In genomic region chr9:22394725-22395124, GRCm38 (mm10) we compare ENCODE assay signal across 30 mouse cellular contexts. TPM values are rescaled to one million over a fixed set of nuclear protein-coding genes. Genes with fewer than 3 reads are reported as not detected.
DNase-seq lines count a peak whose midpoint lies in the region; ATAC-seq and TF ChIP-seq lines count a peak whose summit lies in the region.
"Had no signal": no experiment of that assay in that cellular context is flagged by ENCODE, and none has a peak within 500 bp of the region (broad histone marks: within the 10 kb centered on the region; RNA-seq: fewer than 3 reads in every experiment).

No protein-coding gene starts in this region.

- no peaks in the 10 kb centered on the region for H3K27me3 ChIP-seq in forebrain, embryonic 13.5 days
- H3K27me3 ChIP-seq: embryonic facial prominence, embryonic 15.5 days; hindbrain, embryonic 13.5 days; Patski had no signal

- no peak overlapping the region for H3K9ac ChIP-seq in forebrain, embryonic 13.5 days
- H3K9ac ChIP-seq: embryonic facial prominence, embryonic 15.5 days; hindbrain, embryonic 13.5 days had no signal

- no peaks in the 10 kb centered on the region for H3K9me3 ChIP-seq in forebrain, embryonic 13.5 days (replicated peaks)
- H3K9me3 ChIP-seq: embryonic facial prominence, embryonic 15.5 days; heart, embryonic 10.5 days; hindbrain, embryonic 13.5 days had no signal

- H3K79me2 ChIP-seq in macrophage (ENCODE audit: inconsistent target), result no peaks in the 10 kb centered on the region

- no peak overlapping the region for H3K4me3 ChIP-seq in bone marrow macrophage, adult 2 months (ENCODE audit: insufficient read depth, low read length)
- H3K4me3 ChIP-seq in macrophage (ENCODE audit: inconsistent target), result no peak overlapping the region
- no peak overlapping the region for H3K4me3 ChIP-seq in forebrain, embryonic 13.5 days
- H3K4me3 ChIP-seq: embryonic facial prominence, embryonic 15.5 days; erythroblast, embryonic 14.5 days; heart, embryonic 10.5 days; hindbrain, embryonic 13.5 days had no signal

- ATAC-seq in neutrophil, adult 5-6 weeks (ENCODE audit: extremely low read depth, insufficient number of reproducible peaks, low FRiP score, poor library complexity, severe bottlenecking), result peak; percentile 53
- no peak for ATAC-seq in forebrain, embryonic 13.5 days
- ATAC-seq: activated CD4-positive, CD25-positive, alpha-beta regulatory T cell, adult 4 months; forebrain, embryonic 16.5 days; hindbrain, postnatal 0 days; Patski had no signal

- peaks cover 24% of the 10 kb centered on the region for H3K4me1 ChIP-seq in bone marrow macrophage, adult 2 months (ENCODE audit: control insufficient read depth, insufficient read depth, low read length)
- 0 out of 2 replicates have a peak, but pooled peaks cover 1% of the 10 kb centered on the region for H3K4me1 ChIP-seq in forebrain, embryonic 13.5 days
- H3K4me1 ChIP-seq: embryonic facial prominence, embryonic 15.5 days had no signal

- TF ChIP-seq CTCF in bone marrow macrophage, adult 2 months (IDR thresholded peaks at IDR 0.05; ENCODE audit: low read depth, low read length), result no peak

- WGBS in macrophage (ENCODE audit: missing documents), result 45% methylated on average over 2 of the region's 2 CpGs
- WGBS in forebrain, embryonic 13.5 days, result 89% methylated on average over 2 of the region's 2 CpGs

- no peaks in the 10 kb centered on the region for H3K36me3 ChIP-seq in macrophage (ENCODE audit: inconsistent target)
- H3K36me3 ChIP-seq in forebrain, embryonic 13.5 days (ENCODE audit: poor library complexity, severe bottlenecking), result no peaks in the 10 kb centered on the region
- H3K36me3 ChIP-seq: embryonic facial prominence, embryonic 15.5 days; heart, embryonic 10.5 days; hindbrain, embryonic 13.5 days had no signal

- TF ChIP-seq POLR2A in bone marrow macrophage, adult 2 months (IDR thresholded peaks at IDR 0.05; ENCODE audit: borderline replicate concordance, low read depth, low read length), result no peak

- DNase-seq in kidney, postnatal 14 days, result no peak
- no peak for DNase-seq in right cerebral cortex, postnatal 25 days
- DNase-seq: adrenal gland, postnatal 14 days; cerebellum, adult 18-20 months; cerebellum, postnatal 10 days; embryo, embryonic 11 days; gastrocnemius, postnatal 25 days; heart, adult 11 months; heart, postnatal 10 days; heart, postnatal 4 days had no signal

- peak overlapping the region; percentile 64 for H3K27ac ChIP-seq in bone marrow macrophage, adult 2 months (ENCODE audit: insufficient read depth, low read depth, low read length)
- peak overlapping the region; percentile 37; the same call in 1 of the 2 replicates for H3K27ac ChIP-seq in macrophage
- H3K27ac ChIP-seq in forebrain, embryonic 13.5 days, result no peak overlapping the region
- H3K27ac ChIP-seq: embryonic facial prominence, embryonic 15.5 days; heart, embryonic 10.5 days; hindbrain, embryonic 13.5 days; hindbrain, postnatal 0 days had no signal

- no peak overlapping the region for H3K4me2 ChIP-seq in forebrain, embryonic 13.5 days
- H3K4me2 ChIP-seq: embryonic facial prominence, embryonic 15.5 days; hindbrain, embryonic 13.5 days had no signal

RNA-seq across cellular contexts. Expression of gene Anln, which starts 5.7 kb away (rescaled TPM):
- 34.5 and 34.8 TPM in 2 replicates for polyA plus RNA-seq in bone marrow macrophage, adult 2 months (2012; ENCODE audit: insufficient read depth, insufficient read length, missing spikeins)
- 10 to 100 TPM in 5 of 26 experiments, 1 to 10 TPM in 20, under 1 TPM in 1; 0.43 to 26.8 (median 5.1) TPM for total RNA-seq in macrophage (2018; cell fraction: chromatin; rRNA removed)
- 1 to 10 TPM in 22 of 26 experiments, under 1 TPM in 4; 0.56 to 7.0 (median 2.0) TPM for total RNA-seq in macrophage (2018; cell fraction: cytosol; rRNA removed)
- total RNA-seq in macrophage (2018; cell fraction: nucleus; rRNA removed), result 10 to 100 TPM in 1 of 26 experiments, 1 to 10 TPM in 22, under 1 TPM in 3; 0.83 to 21.4 (median 2.7) TPM
- polyA plus RNA-seq in macrophage (2018), result 0.66 to 6.4 TPM (median 4.6 TPM) in 3 replicates
- 2.2 and 5.0 TPM in 2 replicates for total RNA-seq in neutrophil, adult 5-6 weeks (2017)
- polyA plus RNA-seq in forebrain, embryonic 13.5 days (2015; fragmentation: Nextera tagmentation; extraction: Ambion mirVana), result 22.7 and 23.1 TPM in 2 replicates

RNA-seq across cellular contexts. Expression of gene 9530077C05Rik, which starts 16.6 kb away (rescaled TPM):
- polyA plus RNA-seq in bone marrow macrophage, adult 2 months (2012; ENCODE audit: insufficient read depth, insufficient read length, missing spikeins), result 0.13 TPM in 1 of 2 replicates, not detected in the other
- under 1 TPM in 2 of 26 experiments, not detected in 24; 0.16 to 0.45 TPM for total RNA-seq in macrophage (2018; cell fraction: chromatin; rRNA removed)
- not detected for total RNA-seq in macrophage (2018; cell fraction: cytosol; rRNA removed)
- total RNA-seq in macrophage (2018; cell fraction: nucleus; rRNA removed), result under 1 TPM in 2 of 26 experiments, not detected in 24; 0.20 to 0.30 TPM
- polyA plus RNA-seq in macrophage (2018), result 0.04 TPM in 1 of 3 replicates, not detected in the others
- 11.0 and 15.4 TPM in 2 replicates for total RNA-seq in neutrophil, adult 5-6 weeks (2017)
- 8.6 and 9.8 TPM in 2 replicates for polyA plus RNA-seq in forebrain, embryonic 13.5 days (2015; fragmentation: Nextera tagmentation; extraction: Ambion mirVana)

RNA-seq across cellular contexts. Expression of gene Gm17545, which starts 59.4 kb away (rescaled TPM):
- not detected in 2 replicates for polyA plus RNA-seq in bone marrow macrophage, adult 2 months (2012; ENCODE audit: insufficient read depth, insufficient read length, missing spikeins)
- not detected for total RNA-seq in macrophage (2018; cell fraction: chromatin; rRNA removed)
- not detected for total RNA-seq in macrophage (2018; cell fraction: cytosol; rRNA removed)
- total RNA-seq in macrophage (2018; cell fraction: nucleus; rRNA removed), result not detected
- not detected in 3 replicates for polyA plus RNA-seq in macrophage (2018)
- total RNA-seq in neutrophil, adult 5-6 weeks (2017), result not detected in 2 replicates
- not detected in 2 replicates for polyA plus RNA-seq in forebrain, embryonic 13.5 days (2015; fragmentation: Nextera tagmentation; extraction: Ambion mirVana)
- total RNA-seq: adrenal gland, adult 18-20 months; adrenal gland, postnatal 14 days; gastrocnemius, adult 18-20 months; gastrocnemius, postnatal 25 days; heart, postnatal 10 days; heart, postnatal 4 days; hindbrain, postnatal 0 days had no signal
- polyA plus RNA-seq: activated CD4-positive, CD25-positive, alpha-beta regulatory T cell, adult 4 months; C2C12; embryonic facial prominence, embryonic 11.5 days; embryonic facial prominence, embryonic 15.5 days; erythroblast, embryonic 14.5 days; forebrain, embryonic 11.5 days; forebrain, embryonic 16.5 days; frontal cortex, adult 2 months; heart, embryonic 10.5 days; heart, embryonic 14.5 days; hindbrain, embryonic 13.5 days; hindbrain, postnatal 0 days; intestine, embryonic 14.5 days; Patski had no signal
